Mouse (Mus musculus): ENCODE data around the gene Zzz3.

The Zzz3 gene

GRCm38 (mm10) chr3:152400875-152401274 is 5.6 kb downstream of the Zzz3 start:
- in situ Hi-C loops (cut with MboI; ENCODE audit: low sequenced_read_pairs) = no loop called here

DNA sequence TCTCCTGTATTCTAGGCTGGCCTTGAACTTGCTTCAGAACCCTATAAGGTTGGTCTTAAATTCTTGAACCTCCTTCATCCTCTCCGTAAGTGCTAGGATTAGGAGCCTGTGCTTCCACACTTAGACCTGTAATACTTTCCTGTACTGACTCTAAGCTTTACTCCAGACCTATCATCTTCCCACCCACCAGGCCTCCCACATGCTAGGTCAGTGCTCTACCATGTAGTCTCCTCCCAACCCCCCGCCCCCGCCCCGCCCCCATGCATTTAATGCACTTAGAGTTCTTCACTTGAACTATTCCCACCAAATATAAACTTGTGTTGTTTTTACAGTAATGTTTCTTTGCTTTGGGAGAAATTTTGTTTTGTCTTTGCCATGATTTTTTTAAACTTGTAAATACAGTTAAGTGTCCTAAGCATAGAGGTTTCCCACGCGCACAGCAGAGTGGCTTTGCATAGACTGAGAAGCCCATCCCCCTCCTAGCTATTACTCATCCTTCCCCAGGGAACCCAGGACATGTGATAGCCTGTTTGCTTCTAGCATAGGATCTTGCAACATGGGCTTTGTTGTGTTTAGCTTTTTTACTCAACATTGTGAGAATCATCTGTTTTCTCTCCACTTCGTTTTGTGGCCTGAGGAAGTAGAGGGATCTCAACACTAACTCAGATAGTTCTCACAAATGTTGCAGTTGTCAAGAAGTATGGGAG is 6.8 kb downstream of the Zzz3 start:
- in situ Hi-C loops (cut with MboI; ENCODE audit: low sequenced_read_pairs) = no loop called here

DNA sequence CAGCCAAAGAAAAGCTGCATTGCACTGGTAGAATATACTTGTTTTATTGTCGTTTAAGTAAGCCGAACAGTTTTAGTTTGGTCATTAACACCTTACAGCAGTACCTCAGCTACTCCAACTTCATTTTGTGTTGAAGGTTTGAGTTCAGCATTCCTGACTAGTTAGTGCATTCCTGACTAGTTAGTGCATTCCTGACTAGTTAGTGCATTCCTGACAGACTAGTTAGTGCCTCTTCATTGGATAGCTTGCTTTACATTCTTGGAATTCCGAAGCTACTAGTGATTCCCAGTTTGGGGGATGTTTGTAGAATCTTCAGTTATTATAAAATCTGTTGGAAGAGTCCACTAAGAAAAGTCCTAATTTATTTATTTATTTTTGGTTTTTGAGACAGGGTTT is 7.4 kb downstream of the Zzz3 start:
- in situ Hi-C loops (cut with MboI; ENCODE audit: low sequenced_read_pairs) = no loop called here

GRCm38 (mm10) chr3:152403827-152404226 is 8.6 kb downstream of the Zzz3 start:
- in situ Hi-C loops (cut with MboI; ENCODE audit: low sequenced_read_pairs) = no loop called here

DNA sequence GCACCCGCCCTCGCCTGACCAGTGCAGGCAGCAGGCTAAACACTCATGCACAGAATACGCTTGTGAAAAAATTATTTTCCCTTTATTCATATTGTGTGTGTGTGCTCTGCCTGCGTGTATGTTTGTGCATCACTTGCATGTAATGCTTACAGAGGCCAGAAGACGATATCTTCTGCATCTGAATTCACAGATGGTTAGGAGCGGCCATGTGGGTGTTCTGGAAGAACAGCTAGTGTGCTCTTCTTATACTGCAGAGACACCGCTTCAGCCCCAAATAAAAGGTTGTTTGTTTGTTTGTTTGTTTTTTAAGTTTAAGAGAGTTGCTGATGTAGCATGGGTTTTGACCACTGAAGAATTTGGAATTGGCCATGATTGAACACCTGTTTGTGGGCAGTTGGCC is 10.1 kb downstream of the Zzz3 start:
- in situ Hi-C loops (cut with MboI; ENCODE audit: low sequenced_read_pairs) = no loop called here

DNA sequence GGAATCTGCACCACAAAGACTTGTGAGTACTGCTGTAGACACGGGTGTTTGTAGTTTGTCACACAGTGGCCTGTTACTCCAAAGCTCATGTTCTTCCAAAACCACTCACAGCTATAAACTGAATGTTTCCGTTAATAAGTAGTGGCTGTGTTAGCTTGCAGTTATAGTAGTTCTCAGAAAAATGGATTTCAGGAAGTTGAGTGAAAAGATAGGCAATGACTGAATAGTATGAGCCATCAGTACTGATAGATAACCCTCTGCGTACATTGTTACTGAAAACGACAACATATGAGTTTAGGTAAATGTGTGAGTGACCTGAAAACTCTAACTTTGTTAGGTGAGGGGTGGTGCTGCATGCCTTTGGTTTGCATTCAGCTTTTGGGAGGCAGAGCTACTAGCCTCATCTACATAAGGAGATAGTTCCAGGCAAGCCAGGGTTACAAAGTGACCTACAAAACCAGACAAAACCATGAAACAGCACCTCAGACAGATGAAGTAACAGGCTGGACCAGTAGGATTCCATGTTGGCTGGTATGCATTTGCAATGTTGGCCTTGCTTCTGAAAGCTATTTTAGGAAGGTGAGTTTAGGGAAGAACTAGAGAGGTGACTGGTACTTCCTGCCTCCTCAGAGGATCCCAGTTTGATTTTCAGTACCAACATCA is 10.8 kb downstream of the Zzz3 start:
- in situ Hi-C loops (cut with MboI; ENCODE audit: low sequenced_read_pairs) = no loop called here

GRCm38 (mm10) chr3:152410980-152411551 is 15.8 kb downstream of the Zzz3 start:
- in situ Hi-C loops (cut with MboI; ENCODE audit: low sequenced_read_pairs) = no loop called here

DNA sequence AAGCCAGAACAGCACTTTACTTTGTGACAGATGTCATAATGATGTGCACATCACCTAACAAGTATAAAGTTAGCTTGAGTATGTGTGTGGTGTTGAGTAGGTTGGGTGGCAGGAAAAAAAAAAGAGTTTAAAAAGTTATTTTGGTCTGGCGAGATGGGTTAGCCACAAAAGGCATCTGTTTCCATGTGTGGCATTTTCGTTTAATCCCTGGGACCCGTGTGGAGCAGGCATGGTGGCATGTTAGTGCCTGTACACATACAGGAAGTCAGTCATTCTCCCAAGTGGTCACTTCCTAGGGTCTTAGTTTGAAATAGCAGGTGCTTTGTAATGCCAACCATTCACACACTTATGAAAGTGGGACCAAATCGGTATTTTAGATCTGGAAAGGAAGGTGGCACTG is 17.1 kb downstream of the Zzz3 start:
- in situ Hi-C loops (cut with MboI; ENCODE audit: low sequenced_read_pairs) = no loop called here

- in situ Hi-C loops (cut with MboI; ENCODE audit: low sequenced_read_pairs) = no loop called here
Measured at GRCm38 (mm10) chr3:152428925-152429324, 33.7 kb downstream of the Zzz3 start.

DNA sequence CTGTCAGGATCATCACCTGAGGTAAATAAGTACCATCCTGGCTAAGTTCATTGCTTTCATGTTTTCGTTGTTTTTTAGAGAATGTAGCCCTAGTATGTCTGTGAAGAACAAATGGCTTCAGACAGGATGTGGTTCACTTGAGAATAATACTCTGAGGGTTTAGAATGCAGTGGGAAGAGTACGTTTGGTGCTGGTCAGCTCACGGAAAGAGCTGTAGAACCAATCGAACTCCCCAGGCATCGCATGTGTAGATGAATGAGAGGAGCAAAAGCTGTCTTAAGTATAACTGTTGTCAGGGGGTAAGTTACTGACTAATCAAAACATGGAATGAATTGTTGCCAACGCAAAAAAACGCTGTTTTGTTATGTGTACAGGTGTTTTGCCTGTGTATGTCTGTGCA is 37.4 kb downstream of the Zzz3 start:
- in situ Hi-C loops (cut with MboI; ENCODE audit: low sequenced_read_pairs) = no loop called here

DNA sequence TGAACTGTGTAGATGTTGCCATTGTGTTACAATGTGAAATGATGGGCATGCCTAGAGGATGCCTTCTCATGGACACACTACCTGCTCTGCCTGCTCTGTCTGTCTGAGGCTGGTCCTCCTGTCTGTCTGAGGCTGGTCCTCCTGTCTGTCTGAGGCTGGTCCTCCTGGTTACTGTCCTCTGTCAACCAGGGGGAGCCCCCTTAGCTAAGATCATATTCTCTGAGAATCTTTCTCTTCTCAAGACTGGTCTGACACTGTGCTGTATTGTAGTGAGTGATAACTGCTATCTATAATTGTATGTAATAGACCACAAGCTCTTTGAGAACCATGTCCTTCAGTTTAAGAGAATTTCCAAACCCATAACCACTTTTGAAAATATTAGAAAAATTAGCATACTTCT is 40.3 kb downstream of the Zzz3 start:
- in situ Hi-C loops (cut with MboI; ENCODE audit: low sequenced_read_pairs) = no loop called here

DNA sequence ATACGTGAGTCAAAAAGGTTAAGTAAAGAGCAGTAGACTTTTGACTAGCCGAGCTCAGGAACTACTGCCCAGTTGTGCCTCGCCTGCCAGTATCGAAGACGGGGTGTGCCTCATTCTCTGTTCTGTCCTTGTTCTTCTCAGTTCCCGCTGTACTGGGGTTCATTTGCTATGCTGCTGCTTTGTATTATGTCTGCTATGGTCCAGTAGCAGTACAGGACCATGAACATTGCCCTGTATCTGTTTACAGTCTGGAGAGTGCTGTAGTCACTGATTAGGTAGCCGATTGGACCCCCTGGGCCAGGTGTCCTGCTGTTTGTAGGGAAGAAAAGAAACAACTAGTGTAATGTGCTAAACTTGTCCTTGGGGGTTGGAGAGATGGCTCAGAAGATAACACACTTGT is 42.8 kb downstream of the Zzz3 start:
- in situ Hi-C loops (cut with MboI; ENCODE audit: low sequenced_read_pairs) = no loop called here

DNA sequence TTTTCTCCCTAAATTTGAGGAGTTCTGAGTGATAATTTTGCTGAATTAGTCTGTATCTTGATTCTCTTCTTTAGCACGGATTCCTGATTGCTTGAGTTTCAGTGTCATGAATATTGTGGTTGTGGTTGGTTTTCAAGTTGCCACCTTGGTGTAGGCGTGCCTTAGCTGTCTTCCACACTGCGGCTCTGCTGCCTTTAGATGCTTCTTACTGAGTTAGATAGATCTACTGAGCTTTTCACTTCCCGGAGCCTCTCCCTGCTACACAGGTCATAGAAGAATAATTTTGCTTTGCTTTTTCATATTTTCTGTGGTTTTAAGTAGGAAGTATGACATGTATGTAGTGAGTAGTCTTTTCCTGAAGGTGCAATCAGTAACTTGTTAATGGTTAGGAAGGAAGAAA is 47.5 kb downstream of the Zzz3 start:
- in situ Hi-C loops (cut with MboI; ENCODE audit: low sequenced_read_pairs) = no loop called here

GRCm38 (mm10) chr3:152444114-152444513 is 48.8 kb downstream of the Zzz3 start:
- in situ Hi-C loops (cut with MboI; ENCODE audit: low sequenced_read_pairs) = no loop called here

DNA sequence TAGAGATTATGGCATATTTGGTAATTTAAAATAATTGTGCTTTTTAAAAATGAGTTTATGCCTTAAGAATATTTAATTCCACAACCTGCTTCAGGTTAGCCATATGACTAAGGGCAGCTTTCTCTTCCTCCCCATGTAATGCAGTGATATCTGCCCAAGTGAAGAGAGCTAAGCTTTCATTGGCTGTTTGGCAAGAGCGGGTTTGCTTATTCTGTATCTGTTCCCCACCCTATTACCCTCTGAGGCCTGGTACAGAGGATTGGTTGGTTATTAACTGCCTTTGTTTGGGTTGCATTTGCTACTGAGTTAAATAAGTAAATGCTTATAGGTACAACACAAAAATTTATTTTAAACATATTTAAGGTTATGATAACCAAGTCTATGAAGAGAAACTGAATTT is 51.7 kb downstream of the Zzz3 start:
- in situ Hi-C loops (cut with MboI; ENCODE audit: low sequenced_read_pairs) = no loop called here

DNA sequence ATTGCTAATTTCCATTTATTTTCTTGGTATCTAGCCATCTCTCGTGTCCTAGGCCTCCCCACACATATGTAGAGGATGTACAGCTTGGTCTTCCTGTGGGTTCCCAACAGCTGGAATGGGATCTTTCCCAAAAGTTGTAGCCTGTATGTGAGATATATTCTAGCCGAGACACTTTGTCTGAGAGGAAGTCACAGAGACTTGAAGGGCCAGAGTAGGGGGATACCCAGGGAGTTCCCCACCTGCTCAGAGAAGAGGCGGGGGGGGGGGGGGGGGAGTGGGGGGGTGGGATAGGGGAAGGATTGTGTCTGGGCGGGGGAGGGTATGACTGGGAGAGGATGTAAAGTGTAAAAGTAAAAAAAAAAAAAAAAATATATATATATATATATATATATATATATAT is 57.9 kb downstream of the Zzz3 start:
- in situ Hi-C loops (cut with MboI; ENCODE audit: low sequenced_read_pairs) = loop anchor here (25.0 kb wide), 1 partner anchor 1459 kb away; the partner anchor contains the start of genes Msh4 and Rabggtb

DNA sequence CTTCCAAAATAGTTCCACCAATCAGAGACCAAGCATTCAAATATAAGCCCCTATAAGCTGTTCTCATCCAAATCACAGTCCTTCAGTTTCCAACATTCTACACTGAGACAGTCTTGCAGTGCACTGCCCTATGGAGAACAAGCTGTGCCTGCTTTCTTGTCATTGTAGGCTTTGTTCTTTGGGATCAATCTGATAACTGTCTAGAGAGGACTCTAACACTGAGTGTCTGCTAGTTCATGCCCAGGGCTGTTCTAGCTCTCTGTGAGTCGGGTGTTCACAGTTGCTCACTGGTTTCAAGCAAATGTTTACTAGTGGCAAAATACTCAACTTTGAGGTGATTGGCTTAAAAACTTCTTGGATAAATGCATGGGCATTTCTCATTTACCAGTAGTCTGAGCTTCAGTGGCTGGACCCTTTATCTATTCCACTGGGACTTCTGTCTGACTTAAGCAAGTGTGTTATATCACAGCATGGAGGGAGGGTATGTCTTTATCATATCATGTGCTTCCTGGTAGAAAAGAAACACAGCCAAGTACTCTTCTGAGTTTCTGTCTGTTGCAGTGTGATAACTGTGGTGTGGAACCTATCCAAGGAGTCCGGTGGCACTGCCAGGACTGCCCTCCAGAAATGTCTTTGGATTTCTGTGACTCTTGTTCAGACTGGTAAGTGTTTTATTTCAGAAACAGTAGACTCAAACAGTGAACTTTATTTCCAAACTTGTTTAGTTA is 62.2 kb downstream of the Zzz3 start:
- in situ Hi-C loops (cut with MboI; ENCODE audit: low sequenced_read_pairs) = loop anchor here (25.0 kb wide), 1 partner anchor 1455 kb away; the partner anchor contains the start of genes Msh4 and Rabggtb

- in situ Hi-C loops (cut with MboI; ENCODE audit: low sequenced_read_pairs) = loop anchor here (25.0 kb wide), 1 partner anchor 1453 kb away; the partner anchor contains the start of genes Msh4 and Rabggtb
Measured at GRCm38 (mm10) chr3:152458875-152459274, 63.6 kb downstream of the Zzz3 start.

GRCm38 (mm10) chr3:152460802-152461201 is 65.5 kb downstream of the Zzz3 start:
- in situ Hi-C loops (cut with MboI; ENCODE audit: low sequenced_read_pairs) = loop anchor here (25.0 kb wide), 1 partner anchor 1451 kb away; the partner anchor contains the start of genes Msh4 and Rabggtb

GRCm38 (mm10) chr3:152462038-152462547 is 66.8 kb downstream of the Zzz3 start:
- in situ Hi-C loops (cut with MboI; ENCODE audit: low sequenced_read_pairs) = loop anchor here (25.0 kb wide), 1 partner anchor 1450 kb away; the partner anchor contains the start of genes Msh4 and Rabggtb

- in situ Hi-C loops (cut with MboI; ENCODE audit: low sequenced_read_pairs) = loop anchor here (25.0 kb wide), 1 partner anchor 1449 kb away; the partner anchor contains the start of genes Msh4 and Rabggtb
Measured at GRCm38 (mm10) chr3:152462900-152463299, 67.6 kb downstream of the Zzz3 start.

Measured in CH12F3 (cell line).